Mouse (Mus musculus): ENCODE results near the gene Ets1. TPM values are rescaled to one million over a fixed set of nuclear protein-coding genes. Genes with fewer than 3 reads are reported as not detected.
A peak's percentile ranks its signal among the peaks of the same experiment; 100 is the strongest.

Ets1 gene
- polyA plus RNA-seq, 1 experiment from 2014 or later: 18.9 TPM

GRCm38 (mm10) chr9:32654305-32654704, 18.3 kb downstream of the Ets1 start:
- H3K4me3 ChIP-seq (replicated peaks): no peak overlapping the region
- 67% methylated on average over 1 of the region's 1 CpGs for WGBS
- 0 out of 2 replicates have a peak, but pooled peaks cover 3% of the 10 kb centered on the region for H3K27me3 ChIP-seq
- H3K4me2 ChIP-seq (replicated peaks): no peak overlapping the region
- no peak for ATAC-seq
- H3K9ac ChIP-seq (replicated peaks): no peak overlapping the region
- H3K27ac ChIP-seq: no peak overlapping the region
- H3K4me1 ChIP-seq (replicated peaks): no peaks in the 10 kb centered on the region
- no peaks in the 10 kb centered on the region for H3K36me3 ChIP-seq
- no peaks in the 10 kb centered on the region for H3K9me3 ChIP-seq

GRCm38 (mm10) chr9:32656351-32656844, 20.4 kb downstream of the Ets1 start:
- H3K27ac ChIP-seq: no peak overlapping the region
- 68% methylated on average over 5 of the region's 5 CpGs for WGBS
- H3K27me3 ChIP-seq: 0 out of 2 replicates have a peak, but pooled peaks cover 6% of the 10 kb centered on the region
- ATAC-seq: no peak
- no peak overlapping the region for H3K4me3 ChIP-seq (replicated peaks)
- H3K9me3 ChIP-seq: no peaks in the 10 kb centered on the region
- no peak overlapping the region for H3K4me2 ChIP-seq (replicated peaks)
- no peaks in the 10 kb centered on the region for H3K36me3 ChIP-seq
- no peaks in the 10 kb centered on the region for H3K4me1 ChIP-seq (replicated peaks)
- H3K9ac ChIP-seq (replicated peaks): no peak overlapping the region

GRCm38 (mm10) chr9:32657124-32657523, 21.1 kb downstream of the Ets1 start:
- peaks cover 8% of the 10 kb centered on the region; the same call in 1 of the 2 replicates for H3K27me3 ChIP-seq
- no peak overlapping the region for H3K9ac ChIP-seq (replicated peaks)
- no peak overlapping the region for H3K4me3 ChIP-seq (replicated peaks)
- no peak for ATAC-seq
- H3K27ac ChIP-seq: no peak overlapping the region
- H3K9me3 ChIP-seq: no peaks in the 10 kb centered on the region
- no peaks in the 10 kb centered on the region for H3K4me1 ChIP-seq (replicated peaks)
- no peaks in the 10 kb centered on the region for H3K36me3 ChIP-seq
- 89% methylated on average over 2 of the region's 2 CpGs for WGBS
- H3K4me2 ChIP-seq (replicated peaks): no peak overlapping the region

GRCm38 (mm10) chr9:32660406-32660960, 24.5 kb downstream of the Ets1 start:
- WGBS: 93% methylated on average over 2 of the region's 2 CpGs
- no peaks in the 10 kb centered on the region for H3K9me3 ChIP-seq
- no peak for ATAC-seq

GRCm38 (mm10) chr9:32661071-32661470, 25.1 kb downstream of the Ets1 start:
- H3K4me2 ChIP-seq (replicated peaks): no peak overlapping the region
- no peak overlapping the region for H3K27ac ChIP-seq
- no peaks in the 10 kb centered on the region for H3K9me3 ChIP-seq
- no peak for ATAC-seq
- H3K4me1 ChIP-seq (replicated peaks): no peaks in the 10 kb centered on the region
- 87% methylated on average over 8 of the region's 8 CpGs for WGBS
- no peak overlapping the region for H3K4me3 ChIP-seq (replicated peaks)
- H3K9ac ChIP-seq (replicated peaks): no peak overlapping the region
- H3K27me3 ChIP-seq: peaks cover 36% of the 10 kb centered on the region
- no peaks in the 10 kb centered on the region for H3K36me3 ChIP-seq

More at GRCm38 (mm10) chr9:32660406-32660960, 24.5 kb downstream of the Ets1 start:
- Histone ChIP-seq H3K9ac (replicated peaks) (no peak overlapping the region), H3K4me3 (replicated peaks) (no peak overlapping the region), H3K36me3 (no peaks in the 10 kb centered on the region), H3K27me3 (peaks cover 31% of the 10 kb centered on the region), H3K4me1 (replicated peaks) (no peaks in the 10 kb centered on the region), H3K4me2 (replicated peaks) (no peak overlapping the region), H3K27ac (no peak overlapping the region)

GRCm38 (mm10) chr9:32661561-32661960, 25.5 kb downstream of the Ets1 start:
- Histone ChIP-seq H3K27ac (no peak overlapping the region), H3K9me3 (no peaks in the 10 kb centered on the region), H3K4me2 (replicated peaks) (no peak overlapping the region), H3K4me1 (replicated peaks) (no peaks in the 10 kb centered on the region), H3K27me3 (peaks cover 39% of the 10 kb centered on the region), H3K9ac (replicated peaks) (no peak overlapping the region), H3K4me3 (replicated peaks) (no peak overlapping the region), H3K36me3 (no peaks in the 10 kb centered on the region)
- WGBS: 87% methylated on average over 4 of the region's 4 CpGs
- ATAC-seq: no peak

- Histone ChIP-seq H3K4me3 (replicated peaks) (no peak overlapping the region), H3K36me3 (no peaks in the 10 kb centered on the region), H3K9ac (replicated peaks) (no peak overlapping the region), H3K27ac (no peak overlapping the region), H3K27me3 (peaks cover 79% of the 10 kb centered on the region), H3K4me1 (replicated peaks) (peaks cover 15% of the 10 kb centered on the region), H3K4me2 (replicated peaks) (no peak overlapping the region), H3K9me3 (no peaks in the 10 kb centered on the region)
- 76% methylated on average over 11 of the region's 11 CpGs for WGBS
- ATAC-seq: no peak
Measured at GRCm38 (mm10) chr9:32666611-32667517, 30.8 kb downstream of the Ets1 start.

GRCm38 (mm10) chr9:32667518-32667908, 31.5 kb downstream of the Ets1 start:
- peaks cover 21% of the 10 kb centered on the region for H3K4me1 ChIP-seq (replicated peaks)
- H3K9me3 ChIP-seq: no peaks in the 10 kb centered on the region
- H3K4me2 ChIP-seq (replicated peaks): no peak overlapping the region; the same call in 1 of the 2 replicates
- H3K9ac ChIP-seq (replicated peaks): no peak overlapping the region
- no peak overlapping the region for H3K4me3 ChIP-seq (replicated peaks)
- ATAC-seq: no peak
- 10% methylated on average over 7 of the region's 7 CpGs for WGBS
- H3K36me3 ChIP-seq: no peaks in the 10 kb centered on the region
- H3K27ac ChIP-seq: no peak overlapping the region
- H3K27me3 ChIP-seq: peaks cover 81% of the 10 kb centered on the region

- Histone ChIP-seq H3K4me1 (replicated peaks) (peaks cover 24% of the 10 kb centered on the region), H3K9ac (replicated peaks) (no peak overlapping the region), H3K4me3 (replicated peaks) (no peak overlapping the region), H3K4me2 (replicated peaks) (no peak overlapping the region; the same call in 1 of the 2 replicates), H3K36me3 (no peaks in the 10 kb centered on the region), H3K9me3 (no peaks in the 10 kb centered on the region), H3K27me3 (peaks cover 83% of the 10 kb centered on the region), H3K27ac (no peak overlapping the region)
- 55% methylated on average over 9 of the region's 9 CpGs for WGBS
- peak; percentile 43; the same call in 1 of the 2 replicates for ATAC-seq
Measured at GRCm38 (mm10) chr9:32668075-32668673, 32.2 kb downstream of the Ets1 start.

- H3K4me1 ChIP-seq (replicated peaks): peaks cover 24% of the 10 kb centered on the region
- no peaks in the 10 kb centered on the region for H3K36me3 ChIP-seq
- WGBS: 87% methylated on average over 2 of the region's 2 CpGs
- H3K27me3 ChIP-seq: peaks cover 84% of the 10 kb centered on the region
- ATAC-seq: no peak
- no peak overlapping the region for H3K4me2 ChIP-seq (replicated peaks)
- no peak overlapping the region for H3K4me3 ChIP-seq (replicated peaks)
- H3K27ac ChIP-seq: no peak overlapping the region
- H3K9ac ChIP-seq (replicated peaks): no peak overlapping the region
- H3K9me3 ChIP-seq: no peaks in the 10 kb centered on the region
Measured at GRCm38 (mm10) chr9:32669397-32669796, 33.4 kb downstream of the Ets1 start.

GRCm38 (mm10) chr9:32671970-32672859, 36.2 kb downstream of the Ets1 start:
- peaks cover 40% of the 10 kb centered on the region for H3K4me1 ChIP-seq (replicated peaks)

More at GRCm38 (mm10) chr9:32671970-32672859, 36.2 kb downstream of the Ets1 start:
- Histone ChIP-seq H3K9ac (replicated peaks) (peak overlapping the region; percentile 51), H3K4me3 (replicated peaks) (peak overlapping the region; percentile 36), H3K4me2 (replicated peaks) (peak overlapping the region; percentile 67), H3K27ac (no peak overlapping the region), H3K27me3 (peaks cover 85% of the 10 kb centered on the region), H3K9me3 (no peaks in the 10 kb centered on the region), H3K36me3 (no peaks in the 10 kb centered on the region)
- peak; percentile 59 for ATAC-seq
- under 1% methylated on average over 35 of the region's 35 CpGs for WGBS

All from midbrain, embryonic 13.5 days (tissue).